Mouse (Mus musculus) pancreas, adult 10 weeks (tissue): ENCODE results near the gene Picalm. TPM values are rescaled to one million over a fixed set of nuclear protein-coding genes. Genes with fewer than 3 reads are reported as not detected.

Experiments used
- polyA plus RNA-seq: library from polyadenylated mRNA; stranded (reverse); fragments of 350-450 nt; fragmentation: Illumina TruSeq; extraction: RNeasy Lipid Tissue Mini Kit (QIAGEN cat#74804); gene quantifications from one replicate; pipeline ENCODE4 v1.2.3, GENCODE M21; 2015; ENCODE audit warnings: low read depth, low replicate concordance; ENCODE audit not compliant: insufficient read depth

Gene Picalm
- polyA plus RNA-seq: 28.2 TPM

GRCm38 (mm10) chr7:90129732-90130392 is at the start of gene Picalm:
Picalm (plus strand) TSS chr7:90130213.

Other genes with a start within 250 kb of the Picalm start
- not detected for gene Ccdc81, start 226.6 kb upstream of the Picalm start, polyA plus RNA-seq
- gene Hikeshi, start 189.0 kb upstream of the Picalm start, polyA plus RNA-seq: 11.0 TPM
- 18.5 TPM for gene Eed, start 149.2 kb upstream of the Picalm start, polyA plus RNA-seq
- gene Ccdc83, start 135.6 kb downstream of the Picalm start, polyA plus RNA-seq: not detected
- 1.7 TPM for gene Sytl2, start 172.0 kb downstream of the Picalm start, polyA plus RNA-seq